Mouse (Mus musculus) lung, embryonic 14.5 days (tissue): ENCODE measurements at regions not wholly inside any gene's neighbourhood (a gene's known extent, or its start where the extent isn't known, plus 50 kb on each side); places are given as distances from the start of the nearest gene placed in this dataset.

Experiments
- ATAC-seq: fragments of 200-750 bp; cut with Nextera tagmentation; 2 replicates; pipeline ENCODE4 v1.8.0; 2017; ENCODE audit warnings: mild to moderate bottlenecking, moderate TSS enrichment, moderate library complexity; ENCODE audit not compliant: insufficient read depth
- DNase-seq: peaks from one replicate; pipeline ENCODE4 v3.0.0-alpha.2; 2015
- H3K27ac ChIP-seq: fragments of 300-500 bp; sonication (generic); 2 replicates; pipeline ENCODE4 v1.5.1; 2014; ENCODE audit warnings: low read depth, mild to moderate bottlenecking, moderate library complexity
- H3K27me3 ChIP-seq: fragments of 300-500 bp; sonication (generic); 2 replicates; pipeline ENCODE4 v1.6.1; 2014; ENCODE audit warnings: low read length, control low read depth; ENCODE audit not compliant: insufficient read depth
- H3K36me3 ChIP-seq: fragments of 300-500 bp; sonication (generic); 2 replicates; pipeline ENCODE4 v1.6.1; 2014; ENCODE audit warnings: control low read depth; ENCODE audit not compliant: insufficient read depth
- H3K4me1 ChIP-seq: fragments of 300-500 bp; sonication (generic); 2 replicates; pipeline ENCODE4 v1.6.1; 2014; ENCODE audit warnings: antibody characterized with exemption, control low read depth; ENCODE audit not compliant: insufficient read depth
- H3K4me2 ChIP-seq: fragments of 300-500 bp; sonication (generic); 2 replicates; pipeline ENCODE4 v1.6.1; 2014; ENCODE audit warnings: mild to moderate bottlenecking
- H3K4me3 ChIP-seq: fragments of 300-500 bp; sonication (generic); 2 replicates; pipeline ENCODE4 v1.5.1; 2014; ENCODE audit warnings: low read depth, low read length
- H3K9ac ChIP-seq: fragments of 300-500 bp; sonication (generic); 2 replicates; pipeline ENCODE4 v1.6.1; 2014
- H3K9me3 ChIP-seq: fragments of 300-500 bp; sonication (generic); 2 replicates; pipeline ENCODE4 v1.6.1; 2016; ENCODE audit warnings: low read depth, low read length, control low read depth
- CTCF ChIP-seq: IDR thresholded peaks from 2 replicates; pipeline ENCODE4 v1.5.1; 2016; ENCODE audit warnings: antibody characterized with exemption, low read depth
- WGBS: fragments of 180-500 bp; shearing (Covaris S2); extraction: QIAGEN DNeasy Blood & Tissue Kit; methylation state at CpG from one replicate; pipeline ENCODE4 v1.1.7; 2014; 5-methylcytosine and 5-hydroxymethylcytosine counted together

- Histone ChIP-seq H3K9ac (no peak overlapping the region), H3K4me2 (no peak overlapping the region), H3K36me3 (no peaks in the 10 kb centered on the region), H3K4me1 (no peaks in the 10 kb centered on the region; the same call in 1 of the 2 replicates), H3K9me3 (no peaks in the 10 kb centered on the region), H3K27me3 (no peaks in the 10 kb centered on the region), H3K27ac (no peak overlapping the region), H3K4me3 (no peak overlapping the region)
- DNase-seq (peak; percentile 47), ATAC-seq (peak; percentile 54; the same call in 1 of the 2 replicates)
- TF ChIP-seq CTCF: no peak
- WGBS: 13% methylated on average over 1 of the region's 1 CpGs
These were observed 615.3 kb upstream of the Adamts5 start for GRCm38 (mm10) chr16:86516935-86517334.

DNA sequence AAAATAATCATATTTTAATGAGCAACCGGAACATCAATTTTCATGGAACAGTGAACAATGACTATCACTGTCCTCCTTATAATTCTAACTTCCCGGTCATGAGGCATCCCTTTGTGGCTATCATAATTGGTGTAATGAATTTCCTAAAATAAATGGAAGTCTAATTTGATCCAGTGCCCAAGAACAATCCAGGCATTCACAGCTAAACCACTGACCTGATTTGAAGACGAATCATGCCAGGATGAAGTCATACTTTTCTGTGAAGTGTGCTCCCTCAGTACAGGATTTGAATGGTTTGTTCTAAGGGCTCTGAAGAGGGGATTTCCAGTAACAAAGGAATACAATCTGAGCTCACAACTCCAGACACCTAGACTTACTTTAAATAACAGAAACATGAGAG lies 614.5 kb upstream of the Adamts5 start:
- no peak overlapping the region for H3K4me2 ChIP-seq
- H3K36me3 ChIP-seq: no peaks in the 10 kb centered on the region
- no peaks in the 10 kb centered on the region; the same call in 1 of the 2 replicates for H3K4me1 ChIP-seq
- H3K9me3 ChIP-seq: no peaks in the 10 kb centered on the region
- no peak overlapping the region for H3K27ac ChIP-seq
- 65% methylated on average over 3 of the region's 3 CpGs for WGBS
- peak; percentile 11 for DNase-seq
- H3K4me3 ChIP-seq: no peak overlapping the region
- no peak overlapping the region for H3K9ac ChIP-seq
- ATAC-seq: no peak
- TF ChIP-seq CTCF: no peak
- H3K27me3 ChIP-seq: no peaks in the 10 kb centered on the region

DNA sequence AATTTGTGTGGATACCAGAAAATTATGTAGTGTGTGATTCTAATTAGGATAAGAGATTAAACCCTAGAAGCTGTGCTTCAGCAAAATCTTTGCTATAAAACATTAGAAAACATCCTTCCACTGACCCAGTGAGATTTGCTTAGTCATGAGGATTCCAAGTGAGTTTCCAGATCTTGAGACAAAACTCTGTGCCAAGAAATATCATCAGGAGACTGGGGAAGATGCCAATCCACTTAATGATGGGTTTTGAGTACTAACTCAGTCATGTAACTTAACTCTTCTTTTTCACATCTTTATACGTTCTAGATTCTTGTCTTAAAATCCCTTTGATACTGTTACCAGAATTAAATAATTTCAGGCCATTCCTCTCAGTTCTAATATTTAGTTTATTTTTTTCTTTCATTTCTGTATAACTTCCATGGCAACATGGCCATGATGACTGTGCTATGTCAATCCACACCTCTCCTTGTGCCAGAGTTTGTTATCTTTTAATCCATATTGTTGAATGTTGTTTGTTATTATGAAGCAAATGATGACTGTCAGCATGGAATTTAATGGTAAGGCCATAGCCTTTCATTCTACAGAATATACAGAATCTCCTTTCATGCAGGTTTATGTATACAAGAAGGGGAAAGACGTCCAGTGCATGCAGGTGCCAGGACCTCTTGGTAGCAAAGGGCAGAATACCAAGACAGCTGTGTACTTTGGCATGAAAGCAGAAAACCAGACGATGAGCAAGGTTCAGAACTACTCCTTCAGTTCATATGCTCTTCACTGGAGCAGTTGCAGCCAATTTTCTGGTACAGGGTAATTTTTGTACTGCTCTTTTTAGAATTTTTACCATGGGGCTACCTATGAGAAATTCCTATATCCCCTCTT lies 599.7 kb upstream of the Adamts5 start:
- DNase-seq (peak; percentile 84), ATAC-seq (peak; percentile 90)
- no peak overlapping the region for H3K4me2 ChIP-seq
- H3K36me3 ChIP-seq: no peaks in the 10 kb centered on the region
- H3K4me3 ChIP-seq: no peak overlapping the region
- no peak overlapping the region for H3K27ac ChIP-seq
- H3K27me3 ChIP-seq: no peaks in the 10 kb centered on the region
- WGBS: 18% methylated on average over 3 of the region's 3 CpGs
- TF ChIP-seq CTCF: no peak
- no peak overlapping the region for H3K9ac ChIP-seq
- no peaks in the 10 kb centered on the region for H3K4me1 ChIP-seq
- no peaks in the 10 kb centered on the region for H3K9me3 ChIP-seq

DNA sequence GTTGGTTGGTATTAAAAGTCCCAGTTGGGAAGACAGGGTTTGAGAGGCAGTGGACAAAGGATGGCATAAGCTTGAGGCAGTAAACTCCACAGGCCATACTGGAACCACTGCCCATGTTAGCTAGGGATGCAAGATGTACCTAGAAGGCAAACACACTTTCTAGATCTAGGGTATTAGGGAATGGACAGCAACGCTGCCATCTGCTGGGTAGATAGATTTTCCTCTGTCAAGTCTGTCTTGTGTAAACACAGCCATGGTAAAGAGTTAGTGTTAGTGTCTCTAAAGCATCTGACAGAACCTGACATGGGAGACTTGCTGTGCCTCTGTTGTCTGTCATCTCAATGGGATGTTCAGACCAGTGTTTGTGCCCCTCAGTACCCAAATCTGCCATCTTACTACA lies 573.5 kb upstream of the Adamts5 start:
- no peak for DNase-seq

DNA sequence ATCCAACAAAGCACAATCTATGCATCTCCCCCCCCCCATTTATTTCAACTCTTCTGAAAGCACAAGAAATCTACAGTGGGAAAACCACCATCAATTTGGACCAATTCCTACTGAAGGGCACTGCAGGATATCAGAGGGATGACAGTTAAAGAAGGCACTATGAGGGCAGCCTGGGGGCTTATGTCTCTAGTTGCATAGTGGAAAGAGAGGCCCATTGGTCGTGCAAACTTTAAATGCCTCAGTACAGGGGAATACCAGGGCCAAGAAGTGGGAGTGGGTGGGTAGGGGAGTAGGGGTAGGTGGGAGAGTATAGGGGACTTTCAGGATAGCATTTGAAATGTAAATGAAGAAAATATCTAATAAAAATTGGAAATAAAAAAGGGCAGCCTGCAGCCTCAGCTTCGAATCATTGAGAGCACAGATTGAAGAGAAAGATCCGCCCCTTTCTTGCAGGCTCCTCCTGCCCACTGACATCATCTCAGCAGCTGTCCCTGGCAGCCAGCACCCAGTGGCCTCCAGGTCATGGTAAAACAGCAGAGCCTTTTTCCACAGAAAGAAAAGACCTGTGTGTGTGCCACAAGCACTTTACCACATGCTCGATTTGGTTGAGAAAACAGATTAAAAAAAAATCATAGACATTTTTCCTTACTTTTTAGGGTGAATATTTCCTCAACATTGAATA lies 571.6 kb upstream of the Adamts5 start:
- Histone ChIP-seq H3K27me3 (no peaks in the 10 kb centered on the region), H3K36me3 (no peaks in the 10 kb centered on the region), H3K27ac (no peak overlapping the region), H3K4me3 (no peak overlapping the region), H3K9ac (no peak overlapping the region), H3K9me3 (no peaks in the 10 kb centered on the region; the same call in 1 of the 2 replicates), H3K4me1 (no peaks in the 10 kb centered on the region), H3K4me2 (no peak overlapping the region)
- TF ChIP-seq CTCF: no peak
- ATAC-seq: no peak
- DNase-seq: no peak
- WGBS: 65% methylated on average over 4 of the region's 4 CpGs

More for the DNA sequence above, 573.5 kb upstream of the Adamts5 start:
- H3K4me1 ChIP-seq: no peaks in the 10 kb centered on the region
- no peak overlapping the region for H3K4me2 ChIP-seq
- H3K9ac ChIP-seq: no peak overlapping the region
- no peak overlapping the region for H3K27ac ChIP-seq
- WGBS: 47% methylated on average over 1 of the region's 1 CpGs
- TF ChIP-seq CTCF: 0 out of 2 replicates have a peak, but pooled peaks have one; percentile 11
- H3K36me3 ChIP-seq: no peaks in the 10 kb centered on the region
- H3K4me3 ChIP-seq: no peak overlapping the region
- H3K9me3 ChIP-seq: no peaks in the 10 kb centered on the region; the same call in 1 of the 2 replicates
- ATAC-seq: no peak
- H3K27me3 ChIP-seq: no peaks in the 10 kb centered on the region

- no peak for ATAC-seq
- Histone ChIP-seq H3K9ac (no peak overlapping the region), H3K4me2 (no peak overlapping the region), H3K27me3 (no peaks in the 10 kb centered on the region), H3K27ac (no peak overlapping the region), H3K4me1 (no peaks in the 10 kb centered on the region), H3K9me3 (no peaks in the 10 kb centered on the region), H3K4me3 (no peak overlapping the region), H3K36me3 (no peaks in the 10 kb centered on the region)
- no peak for DNase-seq
- no peak for TF ChIP-seq CTCF
- 69% methylated on average over 9 of the region's 9 CpGs for WGBS
These were observed 559.4 kb upstream of the Adamts5 start for GRCm38 (mm10) chr16:86461073-86461472.

GRCm38 (mm10) chr16:86456649-86457048 lies 555.0 kb upstream of the Adamts5 start:
- Histone ChIP-seq H3K27me3 (no peaks in the 10 kb centered on the region), H3K4me1 (no peaks in the 10 kb centered on the region), H3K9me3 (no peaks in the 10 kb centered on the region), H3K27ac (no peak overlapping the region), H3K4me3 (no peak overlapping the region), H3K36me3 (no peaks in the 10 kb centered on the region), H3K4me2 (no peak overlapping the region), H3K9ac (no peak overlapping the region)
- no peak for TF ChIP-seq CTCF
- ATAC-seq (no peak), DNase-seq (no peak)
- whole genome bisulfite sequencing: 67% methylated on average over 3 of the region's 3 CpGs
